Mouse (Mus musculus) activated CD4-positive, CD25-positive, alpha-beta regulatory T cell, adult 4 months (primary cell): Measurements from ENCODE around the gene Foxo3. TPM values are rescaled to one million over a fixed set of nuclear protein-coding genes. Genes with fewer than 3 reads are reported as not detected.

Source experiments
- ATAC-seq: one replicate; pipeline ENCODE4 v1.8.0; 2017
- polyA plus RNA-seq, 2 experiments: library from polyadenylated mRNA; unstranded; fragments of 100-300 nt; shearing (Covaris generic); gene quantifications; one replicate each; pipeline ENCODE4 v1.2.1; 2017

The Foxo3 gene
- polyA plus RNA-seq, 2 experiments from 2014 or later = 8.6 to 9.4 TPM

DNA sequence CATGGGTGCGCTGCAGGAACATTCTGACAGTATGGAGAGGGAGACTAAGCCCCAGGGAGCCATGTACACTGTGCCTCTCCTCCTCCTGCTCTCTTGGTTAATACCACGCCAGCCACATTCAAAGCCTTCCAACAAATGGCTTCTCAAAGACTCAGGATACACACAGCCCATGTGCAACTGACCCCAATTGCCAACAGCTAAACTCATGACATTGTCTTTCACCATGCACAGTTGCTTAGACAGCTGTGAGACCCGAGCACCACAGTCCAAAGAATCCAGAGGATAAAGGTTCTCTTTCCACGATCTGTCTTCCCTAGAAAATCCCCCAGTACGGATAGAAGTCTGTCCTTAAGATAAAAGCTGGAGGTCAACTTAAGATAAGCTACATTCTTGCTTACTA lies 27.9 kb downstream of the Foxo3 start:
- ATAC-seq = no peak

DNA sequence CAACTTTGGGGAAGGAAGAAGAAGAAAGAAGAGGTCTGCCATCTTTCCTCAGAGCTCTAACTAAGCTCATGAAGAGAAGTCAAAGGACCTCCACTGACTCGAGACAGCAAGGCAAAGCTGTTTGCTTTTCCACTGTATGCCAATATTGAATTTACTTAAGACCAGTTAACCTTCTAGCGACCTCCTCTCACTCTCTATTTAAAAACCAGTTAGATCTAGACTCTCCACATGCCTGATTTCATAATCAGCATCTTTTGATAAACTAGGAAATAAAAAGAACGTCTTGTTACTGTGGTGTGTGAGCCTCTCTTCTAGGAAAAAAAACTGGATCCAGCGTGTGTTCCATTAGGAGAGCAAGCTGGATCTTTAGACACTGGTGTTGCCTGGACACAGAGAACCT lies 28.4 kb downstream of the Foxo3 start:
- no peak for ATAC-seq

DNA sequence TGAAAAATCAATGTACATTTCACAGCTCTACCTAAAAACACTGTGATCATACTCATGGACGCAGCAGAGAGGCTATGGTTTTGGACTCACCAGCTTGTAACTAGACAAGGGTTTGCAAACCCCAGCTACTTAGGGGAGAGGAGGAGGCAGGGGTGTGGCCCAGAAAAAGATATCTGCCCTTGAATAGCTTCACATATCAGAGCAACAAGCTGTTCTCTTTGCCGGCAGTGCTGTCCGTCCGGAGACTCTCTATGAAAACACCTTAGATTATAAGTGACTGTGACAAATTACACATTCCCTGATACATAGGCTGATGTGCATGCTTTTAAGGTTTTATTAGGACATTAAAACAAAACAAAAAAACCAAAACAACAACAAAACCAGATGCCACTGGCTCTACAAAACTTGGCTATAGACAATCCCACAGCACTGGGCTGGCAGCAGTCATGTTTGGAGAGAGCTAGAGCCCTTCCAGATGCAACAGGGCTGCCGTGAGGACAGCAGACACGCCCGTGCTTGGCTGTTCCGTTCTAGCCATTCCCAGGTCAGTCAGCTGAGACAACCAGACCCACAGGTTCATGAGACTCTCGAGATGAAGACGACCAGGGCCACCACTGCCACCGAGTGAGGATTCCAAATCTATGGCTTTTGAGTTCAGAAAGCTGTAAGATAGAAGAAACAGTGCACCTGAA lies 29.3 kb downstream of the Foxo3 start:
- ATAC-seq = no peak

DNA sequence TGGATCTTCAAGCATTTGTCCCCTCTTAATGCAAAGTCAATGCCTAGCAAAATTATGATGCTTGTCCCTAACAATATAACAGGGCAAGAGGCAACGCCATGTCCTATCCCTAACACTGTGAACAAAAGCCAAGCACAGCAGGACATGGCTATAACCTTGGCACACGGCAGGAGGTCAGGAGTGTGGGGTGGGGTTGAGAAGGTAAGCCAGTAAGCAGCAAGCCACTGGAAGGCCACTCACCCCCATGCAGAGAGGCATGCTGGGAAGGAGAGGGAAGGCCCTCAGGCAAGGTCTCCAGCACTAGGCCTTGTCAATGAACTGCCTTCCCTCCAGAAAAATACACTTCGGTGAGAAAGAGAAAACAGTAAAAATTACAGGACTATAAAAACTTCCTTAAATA lies 30.1 kb downstream of the Foxo3 start:
- ATAC-seq = no peak

DNA sequence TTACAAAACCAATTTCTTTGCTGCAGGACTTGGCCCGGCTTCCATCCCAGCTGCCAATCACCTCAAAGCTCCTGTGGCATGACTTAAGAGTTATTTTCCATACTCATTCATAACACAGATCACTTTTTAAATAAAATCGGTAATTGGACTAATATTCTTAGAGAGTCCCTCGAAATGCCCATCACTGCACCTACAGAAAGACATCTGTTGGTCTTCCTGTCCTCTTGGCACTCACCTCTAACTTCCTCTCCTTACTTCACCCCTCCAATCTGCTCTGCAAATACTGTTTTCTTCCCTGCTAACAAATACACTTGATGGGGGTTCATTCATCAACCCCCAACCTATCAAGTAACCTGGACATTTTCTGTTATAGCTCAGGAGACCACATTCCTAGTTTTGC lies 30.9 kb downstream of the Foxo3 start:
- no peak for ATAC-seq

DNA sequence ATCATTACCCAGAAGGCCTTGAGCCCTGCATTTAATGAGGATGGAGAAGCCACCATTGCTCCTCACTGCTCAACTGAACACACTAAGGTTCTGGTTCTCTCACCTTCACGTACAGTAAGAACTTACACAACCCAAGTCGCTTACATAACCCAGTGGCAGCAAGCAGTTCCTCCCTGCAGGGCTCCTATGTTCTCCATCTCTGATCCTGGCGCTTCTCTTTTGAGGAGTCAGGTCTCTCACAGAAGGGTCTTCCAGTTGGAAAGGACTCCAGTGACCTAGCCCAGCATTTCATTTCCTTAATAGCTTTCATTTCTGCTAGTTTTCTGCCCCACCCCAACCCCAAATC lies 31.3 kb downstream of the Foxo3 start:
- no peak for ATAC-seq

DNA sequence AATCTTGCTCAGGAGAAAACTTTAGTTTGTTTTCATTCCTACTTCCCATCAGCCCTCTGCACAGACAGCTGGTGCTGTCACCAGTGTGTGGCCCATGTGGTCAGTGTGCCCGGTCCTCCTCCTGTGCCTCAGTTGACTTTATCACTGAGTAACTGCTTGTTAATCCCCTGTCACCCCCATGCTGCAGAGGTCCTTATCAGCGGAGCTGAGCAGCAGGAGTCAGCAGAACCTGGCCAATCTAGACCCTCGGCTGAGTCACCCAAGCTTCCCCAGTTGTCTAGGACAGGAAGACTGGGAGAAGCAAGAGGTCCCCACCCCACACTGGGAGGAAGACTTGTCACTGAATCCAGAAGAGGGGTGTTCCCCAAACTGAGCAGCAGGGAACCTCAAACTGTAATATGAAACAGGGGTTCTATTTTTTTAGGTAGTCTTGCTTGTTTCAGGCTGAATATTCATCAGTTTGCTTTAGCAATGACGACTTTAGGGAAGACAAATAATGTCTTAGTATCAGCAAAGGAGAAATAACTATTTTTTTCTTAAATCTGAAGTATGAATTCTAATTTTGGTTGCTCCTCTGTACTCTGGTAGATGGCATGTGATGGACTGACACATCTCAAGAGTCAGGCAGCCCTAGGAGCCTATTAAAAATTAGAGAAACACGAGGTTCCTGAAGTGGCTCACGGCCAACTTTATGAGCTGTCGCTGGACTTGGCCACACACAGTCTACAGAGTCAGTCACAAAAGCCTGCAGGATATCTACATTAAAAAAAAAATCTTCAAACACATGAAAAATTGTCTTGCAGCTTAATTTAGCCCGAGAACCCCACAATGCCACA lies 31.9 kb downstream of the Foxo3 start:
- ATAC-seq = no peak

DNA sequence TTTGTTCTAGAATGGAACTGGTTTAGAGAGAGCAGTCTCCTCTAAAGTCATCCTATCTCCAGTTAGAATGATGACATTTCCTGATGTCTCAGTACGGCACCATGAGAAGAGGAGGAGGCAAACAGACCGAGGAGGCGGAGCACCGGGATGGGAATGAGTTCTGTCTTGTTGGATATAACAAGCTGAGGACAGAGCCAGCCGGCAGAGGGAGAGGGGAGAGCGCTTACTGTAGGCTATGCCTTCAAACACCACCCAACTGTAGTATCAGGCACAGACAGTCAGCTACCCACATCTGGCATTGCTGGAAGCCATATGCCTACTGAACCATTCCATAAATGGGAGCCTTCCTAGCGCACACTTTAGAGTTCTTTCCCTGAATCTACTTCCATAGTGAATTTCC lies 32.6 kb downstream of the Foxo3 start:
- no peak for ATAC-seq

DNA sequence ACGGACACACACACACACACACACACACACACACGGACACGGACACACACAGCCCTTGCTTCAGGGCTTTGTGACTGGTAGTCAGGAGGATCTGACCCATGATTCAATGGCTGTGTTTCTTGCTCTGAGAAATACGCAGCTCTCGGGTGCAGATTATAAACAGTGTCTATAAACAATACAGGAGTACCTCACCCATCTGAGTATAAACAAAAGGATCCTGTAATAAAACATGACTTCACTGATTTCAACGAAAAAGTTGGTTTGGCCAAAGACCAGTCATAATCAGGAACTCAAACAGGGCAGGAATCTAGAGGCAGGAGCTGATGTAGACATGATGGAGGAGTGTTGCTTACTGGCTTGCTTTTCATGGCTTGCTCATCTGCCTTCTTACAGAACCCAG lies 34.1 kb downstream of the Foxo3 start:
- no peak for ATAC-seq

DNA sequence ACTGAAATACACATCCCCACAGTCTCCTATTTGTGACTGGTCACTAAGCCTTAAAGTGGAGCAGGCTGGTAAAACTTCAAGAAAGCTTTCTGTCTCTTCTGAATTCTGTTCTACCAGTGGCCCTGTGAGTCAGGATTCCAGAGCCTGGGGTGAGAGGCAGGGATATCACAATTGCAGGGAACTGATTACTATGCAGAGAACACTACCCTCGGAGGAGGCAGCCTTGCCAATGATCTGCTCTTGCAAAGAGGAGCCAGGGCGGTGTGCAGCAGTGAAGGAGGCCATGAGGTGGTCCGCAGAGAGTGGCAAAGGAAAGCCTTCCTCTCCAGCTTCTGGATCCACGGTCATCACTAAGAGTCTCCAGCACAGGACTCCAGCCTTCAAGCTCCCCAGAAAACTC lies 34.8 kb downstream of the Foxo3 start:
- no peak for ATAC-seq

DNA sequence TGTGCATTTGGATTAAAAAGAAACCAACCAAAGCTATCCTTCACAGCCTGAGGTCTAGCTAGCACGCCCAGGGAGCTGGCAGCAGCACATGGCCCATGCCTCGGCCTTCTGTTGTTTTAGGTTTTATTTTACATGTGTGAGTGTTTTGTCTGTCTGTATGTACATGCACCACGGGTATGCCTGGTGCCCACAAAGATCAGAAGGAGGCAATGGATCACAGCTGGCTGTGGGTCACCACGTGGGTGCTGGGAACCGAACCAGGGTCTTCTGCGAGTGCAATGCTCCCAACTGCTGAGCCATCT lies 36.8 kb downstream of the Foxo3 start:
- ATAC-seq = no peak

DNA sequence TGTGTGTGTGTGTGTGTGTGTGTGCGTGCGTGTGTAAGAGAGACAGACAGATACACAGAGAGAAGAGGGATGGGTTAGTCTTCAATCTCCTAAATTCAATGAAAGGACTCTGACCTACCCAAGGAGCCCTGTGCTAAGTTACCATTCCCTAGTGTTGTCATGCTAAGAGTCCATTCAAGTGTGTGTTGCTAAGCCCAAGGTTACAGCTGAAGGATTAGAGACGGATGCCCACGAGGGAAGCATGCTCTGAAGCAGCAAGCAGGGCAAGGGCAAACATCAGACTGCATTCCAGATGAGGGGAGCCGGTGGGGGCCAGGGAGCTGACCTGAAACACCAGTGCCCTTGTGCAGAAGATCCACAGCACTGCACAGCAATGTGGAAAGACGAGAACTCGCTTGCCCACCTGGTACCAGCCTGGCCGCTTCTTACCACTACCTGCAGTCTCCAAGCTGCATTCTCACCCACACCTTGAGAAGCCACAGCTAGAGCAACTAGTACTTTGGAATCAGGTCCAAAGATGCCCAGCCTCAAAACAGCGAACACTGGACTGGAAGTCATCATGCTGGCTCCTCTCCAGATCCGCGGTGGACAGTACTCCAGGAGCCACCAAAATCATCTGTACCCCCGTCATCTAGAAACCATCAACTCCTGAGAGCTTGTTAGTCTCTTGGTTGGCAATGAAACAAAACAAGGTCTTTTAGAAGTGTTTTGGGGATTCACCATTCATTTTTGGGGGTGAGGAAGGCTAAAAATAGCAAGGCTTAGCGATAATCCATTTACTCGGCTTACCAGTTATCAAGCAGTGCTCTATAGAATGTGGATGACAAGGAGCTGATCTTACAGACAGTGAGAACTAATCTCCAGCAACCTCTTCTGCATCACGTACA lies 37.4 kb downstream of the Foxo3 start:
- no peak for ATAC-seq

DNA sequence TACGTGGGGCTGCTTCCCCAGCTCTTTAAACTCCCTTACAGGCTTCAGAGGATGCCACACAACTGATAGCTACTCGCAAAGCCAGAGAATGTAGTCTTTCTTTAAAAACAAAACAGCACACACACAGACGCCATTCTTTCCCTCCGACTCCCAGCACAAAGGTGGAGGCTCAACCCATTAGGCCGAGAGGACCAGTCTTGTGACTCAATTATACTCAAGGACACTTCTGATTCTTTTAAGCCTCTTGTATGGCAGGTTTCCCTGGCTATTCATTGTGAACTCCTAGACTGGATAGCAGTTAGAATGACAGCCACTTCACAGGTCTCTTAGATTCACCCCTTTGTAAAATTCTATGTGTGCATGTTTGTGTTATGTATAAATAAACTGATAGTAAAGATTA lies 38.3 kb downstream of the Foxo3 start:
- no peak for ATAC-seq

DNA sequence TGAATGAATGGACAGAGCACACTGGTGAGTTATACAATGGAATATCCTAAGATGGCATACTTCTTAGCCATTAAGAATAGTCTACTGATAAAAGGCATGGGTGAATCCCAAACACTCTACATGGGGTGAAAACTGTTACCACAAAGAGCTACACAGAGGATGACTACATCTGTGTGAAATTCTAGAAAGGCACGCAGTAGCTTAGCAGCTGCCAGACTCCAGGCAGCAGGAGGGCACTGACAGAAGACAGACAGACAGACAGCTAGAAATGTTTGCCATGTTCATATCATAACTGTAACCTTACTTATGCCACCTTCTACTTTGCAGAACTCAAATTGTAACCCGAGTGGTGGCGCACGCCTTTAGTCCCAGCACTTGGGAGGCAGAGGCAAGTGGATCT lies 39.0 kb downstream of the Foxo3 start:
- ATAC-seq = no peak

DNA sequence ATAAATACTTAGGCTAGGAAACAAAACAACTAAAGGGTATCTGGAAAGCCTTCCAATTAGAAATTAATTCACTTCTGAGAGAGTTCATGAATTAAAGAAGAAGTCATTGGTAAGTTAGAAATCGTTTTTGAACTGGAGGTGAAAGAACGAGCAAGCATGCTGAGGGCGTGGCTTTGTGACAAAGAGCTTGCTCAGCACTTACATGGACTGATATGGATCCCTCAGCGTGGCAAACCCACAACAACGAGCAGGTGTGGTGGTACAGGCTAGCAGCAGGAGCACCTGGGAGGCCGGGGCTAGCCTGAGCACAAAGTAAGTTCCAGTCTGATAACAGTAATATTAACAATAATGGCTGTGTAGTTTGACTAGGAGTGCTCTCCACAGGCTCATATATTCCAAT lies 41.2 kb downstream of the Foxo3 start:
- ATAC-seq = no peak

DNA sequence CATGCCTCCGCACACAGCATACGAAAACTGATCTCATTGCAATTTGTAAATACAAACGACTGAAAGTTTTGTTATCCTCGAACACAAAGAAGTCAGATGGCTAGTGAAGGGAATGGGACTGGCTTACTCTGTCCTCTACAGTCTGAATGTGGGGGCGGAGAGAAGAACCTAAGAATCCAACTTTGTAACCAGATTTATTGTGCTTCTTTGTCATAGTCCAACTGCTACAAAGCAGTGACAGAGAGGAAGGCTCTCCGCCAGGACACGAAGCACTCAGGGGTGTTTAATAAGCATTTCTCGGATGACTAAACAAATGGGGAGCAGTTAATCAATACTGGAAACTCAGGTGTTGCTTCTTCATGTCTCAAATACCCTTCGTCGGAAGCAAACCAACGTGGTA lies 43.6 kb downstream of the Foxo3 start:
- ATAC-seq = no peak

DNA sequence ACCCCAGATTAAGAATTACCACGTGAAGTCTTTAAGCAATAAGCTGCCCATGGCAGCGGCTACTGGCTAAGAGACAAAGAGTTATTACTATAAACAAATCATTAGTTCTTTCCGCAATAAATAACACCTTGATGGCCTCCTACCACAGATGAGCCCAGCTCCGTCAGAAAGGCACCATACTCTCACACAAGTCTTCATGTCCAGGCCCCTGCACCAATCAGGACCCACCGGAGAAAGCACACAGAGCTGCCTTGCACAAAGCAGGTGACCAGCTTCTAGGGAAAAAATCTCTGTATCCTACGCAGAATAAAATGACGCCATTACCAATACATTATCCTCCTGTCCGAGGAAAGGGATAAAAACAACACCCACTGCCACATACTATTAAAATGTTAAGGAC lies 44.7 kb downstream of the Foxo3 start:
- no peak for ATAC-seq

DNA sequence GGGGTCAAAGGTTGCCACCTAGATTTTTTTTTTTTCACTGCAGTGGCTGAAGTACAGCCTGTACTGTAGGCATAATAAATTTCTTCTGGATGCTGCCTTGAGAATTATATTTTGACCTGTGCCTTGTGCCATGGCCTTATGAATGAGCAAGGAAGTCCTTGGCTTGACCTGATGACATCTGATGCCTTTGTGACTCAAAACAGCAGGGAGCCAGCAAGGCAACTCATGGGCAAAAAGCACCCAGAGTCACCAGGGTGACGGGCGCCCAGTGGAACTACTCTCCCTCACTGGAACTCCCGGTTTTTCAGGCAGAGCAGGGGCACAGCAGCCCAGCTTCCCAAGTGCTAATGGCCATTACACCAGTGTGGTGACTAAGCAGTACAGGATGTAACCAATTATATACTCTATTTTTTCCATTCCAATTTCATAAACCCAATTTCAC lies 45.4 kb downstream of the Foxo3 start:
- no peak for ATAC-seq

DNA sequence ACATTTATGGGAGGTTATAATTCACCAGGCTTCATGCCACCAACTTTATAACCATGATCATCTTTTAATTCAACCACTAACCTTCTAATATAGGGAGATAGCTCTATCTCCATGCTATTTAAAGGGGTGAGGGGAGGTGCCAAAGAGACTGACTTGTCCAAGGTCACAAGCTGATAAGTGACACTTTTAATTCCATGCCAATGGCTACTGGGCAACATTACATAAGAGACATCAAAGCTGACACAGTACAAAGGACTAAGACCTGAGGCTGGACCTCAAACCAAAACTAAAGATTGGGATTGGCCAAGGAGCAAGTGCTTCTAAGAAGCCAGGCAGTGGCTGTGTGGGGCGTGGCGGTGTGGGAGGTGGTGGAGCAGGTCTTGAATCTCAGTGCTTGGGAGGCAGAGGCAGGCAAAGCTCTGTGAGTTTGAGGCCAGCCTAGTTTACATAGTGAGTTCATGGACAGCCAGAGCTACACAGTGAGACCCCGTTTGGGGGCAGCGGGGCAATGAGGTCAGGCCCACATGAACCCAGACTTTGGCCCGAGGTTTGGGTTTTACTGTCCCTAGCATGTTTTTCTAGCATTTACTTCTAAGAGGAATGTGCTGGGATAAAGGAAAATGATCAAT lies 46.0 kb downstream of the Foxo3 start:
- no peak for ATAC-seq

DNA sequence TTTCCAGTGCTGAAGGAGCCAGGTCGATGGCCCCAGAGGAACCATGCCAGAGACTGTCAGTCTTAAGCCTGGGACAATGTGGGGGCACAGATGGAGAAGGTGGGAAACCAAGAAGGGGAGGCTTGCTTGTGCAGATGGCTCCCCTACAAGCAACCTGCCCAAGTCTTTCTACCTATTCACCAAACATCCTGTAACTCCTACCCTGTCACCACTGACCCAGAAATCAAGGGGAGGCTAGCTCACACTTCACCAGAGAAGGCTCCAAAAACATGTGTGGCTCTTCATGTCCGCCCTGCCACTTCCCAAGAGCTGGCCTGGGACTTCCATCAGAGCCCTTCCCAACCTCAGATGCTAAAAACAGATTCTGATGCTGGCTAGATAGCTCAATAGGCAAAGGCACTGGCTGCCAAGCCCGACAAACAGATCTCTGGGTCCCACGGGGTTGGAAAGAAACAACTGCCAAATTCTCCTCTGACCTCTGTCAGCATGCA lies 48.8 kb downstream of the Foxo3 start:
- ATAC-seq = no peak

DNA sequence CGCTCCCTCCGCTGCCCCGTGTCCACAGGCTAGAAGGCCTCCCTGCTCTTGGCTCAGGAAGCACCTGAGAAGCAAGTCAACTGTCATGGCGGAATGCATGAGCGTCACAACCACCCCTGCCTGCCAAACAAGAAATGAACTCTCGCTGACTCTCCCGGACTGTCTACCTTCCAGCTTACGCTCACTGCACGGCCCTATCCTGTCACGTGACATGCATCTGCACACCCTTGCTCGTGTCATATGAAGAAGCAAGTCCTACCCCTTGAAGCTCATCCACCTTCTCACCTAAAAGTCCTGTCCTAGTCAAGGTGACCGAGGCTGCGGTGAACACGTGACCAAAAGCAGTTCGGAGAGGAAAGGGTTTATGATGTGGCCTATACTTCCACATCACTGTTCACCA lies 50.4 kb downstream of the Foxo3 start:
- no peak for ATAC-seq

DNA sequence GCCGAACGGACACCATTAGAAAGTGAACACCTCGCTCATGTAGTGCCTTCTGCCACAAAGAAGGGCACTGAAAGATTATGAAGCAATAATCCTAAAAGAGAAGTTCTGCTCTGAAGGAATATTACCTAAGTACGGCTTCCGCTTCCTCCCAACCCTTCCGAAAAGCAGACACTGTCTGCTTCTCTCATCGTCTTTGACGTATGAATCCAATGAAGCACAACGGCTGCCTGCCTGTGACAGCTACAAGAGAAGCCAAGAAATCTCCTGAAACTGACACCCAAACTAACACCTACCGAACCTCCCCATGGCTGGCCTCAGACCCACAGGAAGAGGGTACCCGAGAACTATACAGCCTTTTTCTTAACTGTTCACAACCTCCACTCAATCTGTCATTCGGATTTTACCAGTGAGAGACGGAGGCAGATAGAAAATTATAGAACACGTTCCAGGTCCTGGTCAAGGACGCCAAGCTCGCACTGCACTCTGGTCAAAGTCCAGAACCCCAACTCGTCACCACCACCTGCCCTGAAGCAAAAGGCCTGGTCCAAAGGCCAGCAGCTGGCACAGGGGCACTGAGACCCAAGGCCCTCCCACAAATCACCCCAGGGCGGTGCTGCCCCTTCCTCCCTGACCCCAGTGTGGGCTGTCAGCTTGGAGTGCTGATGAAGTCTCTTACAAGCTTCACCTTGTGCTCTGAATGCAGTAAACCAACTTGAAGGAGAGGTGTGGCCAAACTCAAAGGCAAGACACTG lies 51.2 kb downstream of the Foxo3 start:
- no peak for ATAC-seq
